Mouse (Mus musculus) monocyte, adult 5-6 weeks (primary cell): Measurements from ENCODE around the gene Zfp574. TPM values are rescaled to one million over a fixed set of nuclear protein-coding genes. Genes with fewer than 3 reads are reported as not detected.

Experiments used
- total RNA-seq: library from RNA; stranded (forward); fragments of 200-1000, 200-491, 200-594 nt; gene quantifications from 3 replicates; pipeline ENCODE4 v1.2.3, GENCODE M21; 2017

The Zfp574 gene
- total RNA-seq, 1 experiment from 2014 or later: 3.4 TPM

Other genes with a start within 250 kb of the Zfp574 start
- gene Gm9844, start 210.4 kb upstream of the Zfp574 start, total RNA-seq: 16.3 to 23.7 TPM (median 19.1 TPM) in 3 replicates
- not detected in 3 replicates for gene Lypd4, start 202.6 kb upstream of the Zfp574 start, total RNA-seq
- gene Dmrtc2, start 202.5 kb upstream of the Zfp574 start, total RNA-seq: not detected in 3 replicates
- 599 to 964 TPM (median 888 TPM) in 3 replicates for gene Rps19, start 188.2 kb upstream of the Zfp574 start, total RNA-seq
- 26.8 to 46.7 TPM (median 35.0 TPM) in 3 replicates for gene Cd79a, start 175.2 kb upstream of the Zfp574 start, total RNA-seq
- 214 to 370 TPM (median 269 TPM) in 3 replicates for gene Arhgef1, start 169.7 kb upstream of the Zfp574 start, total RNA-seq
- gene Gm4881, start 128.1 kb upstream of the Zfp574 start, total RNA-seq: not detected in 3 replicates
- 82.7 to 149 TPM (median 92.1 TPM) in 3 replicates for gene Rabac1, start 99.8 kb upstream of the Zfp574 start, total RNA-seq
- gene Atp1a3, start 66.6 kb upstream of the Zfp574 start, total RNA-seq: 54.0 to 91.3 TPM (median 63.7 TPM) in 3 replicates
- 0.48 to 2.9 TPM in 2 of 3 replicates, not detected in the other for gene Grik5, start 221 bp upstream of the Zfp574 start, total RNA-seq
- 35.8 to 70.4 TPM (median 38.0 TPM) in 3 replicates for gene Pou2f2, start 107.2 kb downstream of the Zfp574 start, total RNA-seq
- 75.0 to 94.7 TPM (median 76.7 TPM) in 3 replicates for gene Dedd2, start 148.0 kb downstream of the Zfp574 start, total RNA-seq
- 2.4 to 9.8 TPM (median 2.6 TPM) in 3 replicates for gene Zfp526, start 148.9 kb downstream of the Zfp574 start, total RNA-seq
- 42.8 to 71.0 TPM (median 43.0 TPM) in 3 replicates for gene Gsk3a, start 165.3 kb downstream of the Zfp574 start, total RNA-seq
- gene Erf, start 178.2 kb downstream of the Zfp574 start, total RNA-seq: 3.7 to 8.1 TPM (median 7.3 TPM) in 3 replicates
- gene Cic, start 195.1 kb downstream of the Zfp574 start, total RNA-seq: 55.5 to 68.5 TPM (median 65.9 TPM) in 3 replicates
- 8.0 to 20.6 TPM (median 20.3 TPM) in 3 replicates for gene Pafah1b3, start 225.4 kb downstream of the Zfp574 start, total RNA-seq
- gene Prr19, start 228.8 kb downstream of the Zfp574 start, total RNA-seq: not detected in 3 replicates
- gene Tmem145, start 233.5 kb downstream of the Zfp574 start, total RNA-seq: not detected in 3 replicates
- 0.64 to 1.8 TPM (median 0.86 TPM) in 3 replicates for gene Megf8, start 244.6 kb downstream of the Zfp574 start, total RNA-seq